Mouse (Mus musculus) bone marrow, adult 2 months (tissue): Measurements from ENCODE around the gene Auts2. TPM values are rescaled to one million over a fixed set of nuclear protein-coding genes. Genes with fewer than 3 reads are reported as not detected.

Experiments
- H3K27ac ChIP-seq: fragments of 200-500 bp; 2 replicates; pipeline ENCODE4 v1.5.1; 2012; ENCODE audit warnings: low read depth, mild to moderate bottlenecking, control low read depth, inconsistent platforms, low read length; ENCODE audit not compliant: control insufficient read depth, poor library complexity, insufficient read depth
- H3K4me1 ChIP-seq: fragments of 200-500 bp; 2 replicates; pipeline ENCODE4 v1.6.1; 2011; ENCODE audit warnings: low read length; ENCODE audit not compliant: control insufficient read depth, insufficient read depth
- H3K4me3 ChIP-seq: fragments of 200-500 bp; replicated peaks from 2 replicates; pipeline ENCODE3; 2011; ENCODE audit warnings: mild to moderate bottlenecking, low read depth, low read length, control low read depth; ENCODE audit not compliant: control insufficient read depth
- CTCF ChIP-seq: fragments of 200-500 bp; IDR thresholded peaks from 2 replicates; pipeline ENCODE4 v1.5.1; 2011; ENCODE audit warnings: low read length, control low read depth; ENCODE audit not compliant: control insufficient read depth, insufficient read depth
- POLR2A ChIP-seq: fragments of 200-500 bp; IDR thresholded peaks from 2 replicates; pipeline ENCODE4 v1.6.1; 2011; ENCODE audit warnings: low read depth, mild to moderate bottlenecking, control low read depth, low read length, borderline replicate concordance; ENCODE audit not compliant: control insufficient read depth
- WGBS: fragments of 180-500 bp; shearing (Covaris S2); methylation state at CpG from one replicate; pipeline ENCODE4 v1.1.7; 2018; 5-methylcytosine and 5-hydroxymethylcytosine counted together
- polyA plus RNA-seq: library from polyadenylated mRNA; stranded (reverse); fragments of >200 nt; gene quantifications from 2 replicates; pipeline ENCODE4 v1.2.4, GENCODE M21; 2011; ENCODE audit warnings: low replicate concordance; ENCODE audit not compliant: missing spikeins, insufficient read depth, insufficient read length

The Auts2 gene
- polyA plus RNA-seq, 1 experiment, result 1.5 TPM

- 88% methylated on average over 4 of the region's 4 CpGs for WGBS
- H3K4me1 ChIP-seq, result no peaks in the 10 kb centered on the region
- no peak overlapping the region for H3K4me3 ChIP-seq
- no peak overlapping the region for H3K27ac ChIP-seq
- TF ChIP-seq CTCF (no peak), POLR2A (no peak)
Measured at GRCm38 (mm10) chr5:132491508-132491907, 51.6 kb downstream of the Auts2 start.

GRCm38 (mm10) chr5:132490326-132490725, 52.8 kb downstream of the Auts2 start:
- 83% methylated on average over 1 of the region's 1 CpGs for WGBS
- TF ChIP-seq CTCF (no peak), POLR2A (no peak)
- H3K4me3 ChIP-seq, result no peak overlapping the region
- no peak overlapping the region for H3K27ac ChIP-seq
- no peaks in the 10 kb centered on the region for H3K4me1 ChIP-seq

GRCm38 (mm10) chr5:132489736-132490313, 53.3 kb downstream of the Auts2 start:
- TF ChIP-seq POLR2A (no peak), CTCF (no peak)
- WGBS, result 79% methylated on average over 7 of the region's 7 CpGs
- Histone ChIP-seq H3K4me1 (no peaks in the 10 kb centered on the region), H3K4me3 (no peak overlapping the region), H3K27ac (no peak overlapping the region)

- Histone ChIP-seq H3K27ac (no peak overlapping the region), H3K4me3 (no peak overlapping the region), H3K4me1 (no peaks in the 10 kb centered on the region)
- TF ChIP-seq CTCF, result no peak
- WGBS, result 58% methylated on average over 7 of the region's 7 CpGs
Measured at GRCm38 (mm10) chr5:132486831-132487230, 56.3 kb downstream of the Auts2 start.

- H3K4me1 ChIP-seq, result no peaks in the 10 kb centered on the region
- whole genome bisulfite sequencing, result 70% methylated on average over 6 of the region's 6 CpGs
- TF ChIP-seq CTCF (no peak), POLR2A (no peak)
Measured at GRCm38 (mm10) chr5:132485994-132486393, 57.1 kb downstream of the Auts2 start.

GRCm38 (mm10) chr5:132485448-132485847, 57.7 kb downstream of the Auts2 start:
- Histone ChIP-seq H3K4me3 (no peak overlapping the region), H3K4me1 (no peaks in the 10 kb centered on the region), H3K27ac (no peak overlapping the region)
- TF ChIP-seq POLR2A (no peak), CTCF (no peak)
- 68% methylated on average over 3 of the region's 3 CpGs for WGBS

More at GRCm38 (mm10) chr5:132485994-132486393, 57.1 kb downstream of the Auts2 start:
- H3K4me3 ChIP-seq, result no peak overlapping the region
- no peak overlapping the region for H3K27ac ChIP-seq

- TF ChIP-seq POLR2A, result no peak
- no peak for TF ChIP-seq CTCF
- no peak overlapping the region for H3K4me3 ChIP-seq
- H3K27ac ChIP-seq, result no peak overlapping the region
- WGBS, result 79% methylated on average over 3 of the region's 3 CpGs
- H3K4me1 ChIP-seq, result no peaks in the 10 kb centered on the region
Measured at GRCm38 (mm10) chr5:132481476-132481875, 61.7 kb downstream of the Auts2 start.

- WGBS, result 77% methylated on average over 6 of the region's 6 CpGs
- no peak overlapping the region for H3K27ac ChIP-seq
- H3K4me1 ChIP-seq, result no peaks in the 10 kb centered on the region
- H3K4me3 ChIP-seq, result no peak overlapping the region
- TF ChIP-seq CTCF (no peak), POLR2A (no peak)
Measured at GRCm38 (mm10) chr5:132480461-132480860, 62.7 kb downstream of the Auts2 start.

GRCm38 (mm10) chr5:132479227-132479857, 63.8 kb downstream of the Auts2 start:
- TF ChIP-seq CTCF (no peak), POLR2A (no peak)
- Histone ChIP-seq H3K4me3 (no peak overlapping the region), H3K27ac (no peak overlapping the region), H3K4me1 (no peaks in the 10 kb centered on the region)
- 67% methylated on average over 11 of the region's 11 CpGs for WGBS
